Mouse (Mus musculus): ENCODE results near the gene Robo1. TPM values are rescaled to one million over a fixed set of nuclear protein-coding genes. Genes with fewer than 3 reads are reported as not detected.

The Robo1 gene
- polyA plus RNA-seq, 1 experiment = 3.5 TPM

GRCm38 (mm10) chr16:72737154-72737553 lies 429.0 kb downstream of the Robo1 start:
- no peaks in the 10 kb centered on the region for H3K36me3 ChIP-seq (ENCODE audit: control insufficient read depth, insufficient read depth, low read length)
- H3K4me3 ChIP-seq (ENCODE audit: control insufficient read depth, low read depth, low read length) = no peak overlapping the region
- H3K27me3 ChIP-seq (ENCODE audit: control insufficient read depth, insufficient read depth, low read length) = no peaks in the 10 kb centered on the region
- no peak overlapping the region for H3K27ac ChIP-seq (ENCODE audit: control insufficient read depth, insufficient read depth, low read depth, low read length)
- H3K4me1 ChIP-seq (ENCODE audit: control insufficient read depth, insufficient read depth, low read length) = peaks cover 2% of the 10 kb centered on the region; the same call in 1 of the 2 replicates
- no peak for TF ChIP-seq CTCF (IDR thresholded peaks at IDR 0.05; ENCODE audit: control insufficient read depth, insufficient read depth, insufficient replicate concordance, low read depth, low read length)
- no peak for TF ChIP-seq POLR2A (IDR thresholded peaks at IDR 0.05; ENCODE audit: control insufficient read depth, low read depth, low read length)

- Histone ChIP-seq H3K27me3 (ENCODE audit: control insufficient read depth, insufficient read depth, low read length) (no peaks in the 10 kb centered on the region), H3K27ac (ENCODE audit: control insufficient read depth, insufficient read depth, low read depth, low read length) (no peak overlapping the region), H3K4me1 (ENCODE audit: control insufficient read depth, insufficient read depth, low read length) (peaks cover 4% of the 10 kb centered on the region; the same call in 1 of the 2 replicates), H3K36me3 (ENCODE audit: control insufficient read depth, insufficient read depth, low read length) (no peaks in the 10 kb centered on the region), H3K4me3 (ENCODE audit: control insufficient read depth, low read depth, low read length) (no peak overlapping the region)
- TF ChIP-seq CTCF (IDR thresholded peaks at IDR 0.05; ENCODE audit: control insufficient read depth, insufficient read depth, insufficient replicate concordance, low read depth, low read length) (no peak), POLR2A (IDR thresholded peaks at IDR 0.05; ENCODE audit: control insufficient read depth, low read depth, low read length) (no peak)
These were observed 432.1 kb downstream of the Robo1 start for GRCm38 (mm10) chr16:72740218-72740617.

- no peak for TF ChIP-seq CTCF (IDR thresholded peaks at IDR 0.05; ENCODE audit: control insufficient read depth, insufficient read depth, insufficient replicate concordance, low read depth, low read length)
- TF ChIP-seq POLR2A (IDR thresholded peaks at IDR 0.05; ENCODE audit: control insufficient read depth, low read depth, low read length) = no peak
These were observed 439.6 kb downstream of the Robo1 start for GRCm38 (mm10) chr16:72747696-72748095.

GRCm38 (mm10) chr16:72765128-72765913 lies 457.2 kb downstream of the Robo1 start:
- Histone ChIP-seq H3K4me3 (ENCODE audit: control insufficient read depth, low read depth, low read length) (no peak overlapping the region), H3K27me3 (ENCODE audit: control insufficient read depth, insufficient read depth, low read length) (no peaks in the 10 kb centered on the region), H3K36me3 (ENCODE audit: control insufficient read depth, insufficient read depth, low read length) (no peaks in the 10 kb centered on the region), H3K4me1 (ENCODE audit: control insufficient read depth, insufficient read depth, low read length) (no peaks in the 10 kb centered on the region), H3K27ac (ENCODE audit: control insufficient read depth, insufficient read depth, low read depth, low read length) (no peak overlapping the region)
- TF ChIP-seq POLR2A (IDR thresholded peaks at IDR 0.05; ENCODE audit: control insufficient read depth, low read depth, low read length) = no peak
- TF ChIP-seq CTCF (IDR thresholded peaks at IDR 0.05; ENCODE audit: control insufficient read depth, insufficient read depth, insufficient replicate concordance, low read depth, low read length) = no peak

More at GRCm38 (mm10) chr16:72747696-72748095, 439.6 kb downstream of the Robo1 start:
- Histone ChIP-seq H3K4me3 (ENCODE audit: control insufficient read depth, low read depth, low read length) (no peak overlapping the region), H3K36me3 (ENCODE audit: control insufficient read depth, insufficient read depth, low read length) (no peaks in the 10 kb centered on the region), H3K27ac (ENCODE audit: control insufficient read depth, insufficient read depth, low read depth, low read length) (no peak overlapping the region), H3K4me1 (ENCODE audit: control insufficient read depth, insufficient read depth, low read length) (no peaks in the 10 kb centered on the region), H3K27me3 (ENCODE audit: control insufficient read depth, insufficient read depth, low read length) (no peaks in the 10 kb centered on the region)

- TF ChIP-seq POLR2A (IDR thresholded peaks at IDR 0.05; ENCODE audit: control insufficient read depth, low read depth, low read length) = no peak
- TF ChIP-seq CTCF (IDR thresholded peaks at IDR 0.05; ENCODE audit: control insufficient read depth, insufficient read depth, insufficient replicate concordance, low read depth, low read length) = no peak
- Histone ChIP-seq H3K36me3 (ENCODE audit: control insufficient read depth, insufficient read depth, low read length) (no peaks in the 10 kb centered on the region), H3K27me3 (ENCODE audit: control insufficient read depth, insufficient read depth, low read length) (no peaks in the 10 kb centered on the region), H3K4me1 (ENCODE audit: control insufficient read depth, insufficient read depth, low read length) (no peaks in the 10 kb centered on the region), H3K27ac (ENCODE audit: control insufficient read depth, insufficient read depth, low read depth, low read length) (no peak overlapping the region), H3K4me3 (ENCODE audit: control insufficient read depth, low read depth, low read length) (no peak overlapping the region)
These were observed 461.2 kb downstream of the Robo1 start for GRCm38 (mm10) chr16:72769214-72769834.

- Histone ChIP-seq H3K27ac (ENCODE audit: control insufficient read depth, insufficient read depth, low read depth, low read length) (no peak overlapping the region), H3K27me3 (ENCODE audit: control insufficient read depth, insufficient read depth, low read length) (no peaks in the 10 kb centered on the region), H3K36me3 (ENCODE audit: control insufficient read depth, insufficient read depth, low read length) (no peaks in the 10 kb centered on the region), H3K4me1 (ENCODE audit: control insufficient read depth, insufficient read depth, low read length) (no peaks in the 10 kb centered on the region), H3K4me3 (ENCODE audit: control insufficient read depth, low read depth, low read length) (no peak overlapping the region)
- TF ChIP-seq POLR2A (IDR thresholded peaks at IDR 0.05; ENCODE audit: control insufficient read depth, low read depth, low read length) = no peak
- TF ChIP-seq CTCF (IDR thresholded peaks at IDR 0.05; ENCODE audit: control insufficient read depth, insufficient read depth, insufficient replicate concordance, low read depth, low read length) = no peak
These were observed 464.2 kb downstream of the Robo1 start for GRCm38 (mm10) chr16:72772348-72772747.

GRCm38 (mm10) chr16:72773034-72773433 lies 464.9 kb downstream of the Robo1 start:
- H3K4me1 ChIP-seq (ENCODE audit: control insufficient read depth, insufficient read depth, low read length) = no peaks in the 10 kb centered on the region
- no peaks in the 10 kb centered on the region for H3K27me3 ChIP-seq (ENCODE audit: control insufficient read depth, insufficient read depth, low read length)
- no peak overlapping the region for H3K4me3 ChIP-seq (ENCODE audit: control insufficient read depth, low read depth, low read length)
- H3K27ac ChIP-seq (ENCODE audit: control insufficient read depth, insufficient read depth, low read depth, low read length) = no peak overlapping the region
- H3K36me3 ChIP-seq (ENCODE audit: control insufficient read depth, insufficient read depth, low read length) = no peaks in the 10 kb centered on the region
- TF ChIP-seq CTCF (IDR thresholded peaks at IDR 0.05; ENCODE audit: control insufficient read depth, insufficient read depth, insufficient replicate concordance, low read depth, low read length) (no peak), POLR2A (IDR thresholded peaks at IDR 0.05; ENCODE audit: control insufficient read depth, low read depth, low read length) (no peak)
